Mouse (Mus musculus): ENCODE measurements at regions not wholly inside any gene's neighbourhood (a gene's known extent, or its start where the extent isn't known, plus 50 kb on each side); places are given as distances from the start of the nearest gene placed in this dataset.

DNA sequence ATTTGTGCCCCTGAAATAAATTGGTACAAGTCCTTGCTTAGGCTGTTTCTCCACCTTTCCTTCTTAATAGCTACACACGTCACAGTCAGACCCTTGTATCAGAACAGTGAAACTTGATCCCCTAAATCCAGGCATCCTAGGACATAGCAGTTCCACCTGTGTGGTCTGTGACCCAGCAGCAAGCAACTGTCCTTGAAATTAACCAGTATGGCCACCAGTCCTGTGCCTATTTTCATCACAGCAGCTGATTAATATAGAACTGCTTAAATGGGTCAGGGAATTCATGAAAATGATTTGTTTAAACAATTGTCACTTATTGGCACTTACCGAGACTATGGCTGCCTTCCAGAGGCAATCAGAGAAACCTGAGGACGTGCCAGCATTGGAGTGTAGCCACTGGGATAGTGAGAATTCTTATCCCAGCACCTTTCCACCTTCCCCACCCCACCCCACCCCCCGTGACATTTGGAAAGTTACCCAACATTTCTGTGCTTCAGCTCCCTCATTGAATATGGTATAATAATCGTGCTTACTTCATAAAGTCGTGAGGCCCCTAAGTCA lies 135.4 kb upstream of the Cdkn2b start:
- DNase-seq, result no peak

DNA sequence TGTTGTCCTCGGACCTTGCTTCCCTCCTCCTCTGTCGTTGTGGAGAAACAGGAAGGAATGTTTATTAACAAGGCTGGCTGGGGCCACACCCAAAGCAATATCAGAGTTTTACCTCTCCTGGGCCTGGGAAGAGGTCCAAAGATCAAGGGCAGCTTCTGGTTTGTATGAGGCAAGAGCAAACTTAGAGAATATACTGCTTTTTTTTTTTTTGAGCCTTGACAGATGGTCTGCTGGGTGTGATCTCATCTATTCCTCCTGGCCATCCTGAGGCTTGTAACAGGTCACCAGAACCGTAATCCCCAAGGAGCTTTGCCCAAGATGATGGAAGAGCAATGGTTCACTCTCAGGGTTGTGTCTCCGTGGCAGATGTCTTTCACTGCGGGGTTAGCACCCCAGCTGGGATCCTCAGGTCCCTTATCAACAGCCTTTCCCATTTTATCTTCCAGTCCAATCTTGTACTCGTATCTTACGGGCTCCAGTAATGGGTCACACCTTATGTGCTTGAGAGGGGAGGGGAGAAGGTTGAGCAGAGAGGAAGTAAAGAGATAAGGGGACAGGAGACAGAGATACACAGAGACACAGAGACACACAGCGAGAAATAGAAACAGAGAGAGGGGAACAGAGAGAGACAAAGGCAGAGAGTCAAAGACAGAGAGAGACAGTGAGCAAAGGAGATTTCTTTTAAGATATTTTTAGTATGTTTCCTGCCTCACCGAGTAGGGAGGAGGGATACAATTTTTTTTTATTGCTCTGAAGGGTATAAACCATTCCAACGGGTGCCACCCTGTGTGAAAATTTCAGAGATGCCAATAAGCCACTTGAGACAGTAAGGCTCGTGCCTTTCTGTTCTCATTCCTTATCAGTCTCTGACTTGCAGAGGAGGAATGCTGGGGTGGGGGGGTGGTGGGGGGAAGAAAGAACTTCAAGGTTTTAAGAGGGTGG lies 134.6 kb upstream of the Cdkn2b start:
- no peak for DNase-seq

DNA sequence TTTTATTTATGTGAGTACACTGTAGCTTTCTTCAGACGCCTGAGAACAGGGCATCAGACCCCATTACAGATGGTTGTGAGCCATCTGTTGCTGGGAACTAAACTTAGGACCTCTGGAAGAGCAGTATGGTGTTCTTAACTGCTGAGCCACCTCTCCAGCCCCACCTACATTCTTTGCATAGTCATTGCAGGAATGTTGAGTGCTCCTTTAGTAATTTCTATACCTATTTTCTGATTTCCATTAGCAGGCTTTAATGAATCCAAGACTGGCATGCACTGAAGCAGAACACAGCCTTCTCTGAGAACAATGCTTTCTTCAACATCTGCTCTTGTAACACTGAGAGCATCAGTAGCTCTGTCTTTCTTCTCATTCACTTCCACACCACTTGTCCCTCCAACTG lies 131.7 kb upstream of the Cdkn2b start:
- DNase-seq, result no peak

DNA sequence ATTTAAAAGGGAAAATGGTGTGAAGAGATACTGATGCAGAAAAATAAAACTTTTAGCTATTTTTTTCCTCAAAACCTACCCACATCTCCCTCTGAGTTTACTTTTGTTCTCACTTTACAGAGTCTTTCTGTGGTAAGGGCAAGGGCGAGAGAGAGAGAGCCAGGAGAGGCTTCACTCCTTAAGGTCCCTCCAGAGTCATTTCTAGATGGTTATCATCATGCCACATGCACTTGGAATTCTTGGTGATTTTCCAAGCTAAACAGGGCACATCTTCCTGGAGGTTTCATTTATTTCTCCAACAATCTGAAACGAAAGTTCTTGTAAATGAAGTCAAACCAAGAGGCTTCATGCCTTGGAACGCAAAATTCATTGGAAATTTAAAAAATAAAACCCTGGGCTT lies 130.0 kb upstream of the Cdkn2b start:
- no peak for DNase-seq

DNA sequence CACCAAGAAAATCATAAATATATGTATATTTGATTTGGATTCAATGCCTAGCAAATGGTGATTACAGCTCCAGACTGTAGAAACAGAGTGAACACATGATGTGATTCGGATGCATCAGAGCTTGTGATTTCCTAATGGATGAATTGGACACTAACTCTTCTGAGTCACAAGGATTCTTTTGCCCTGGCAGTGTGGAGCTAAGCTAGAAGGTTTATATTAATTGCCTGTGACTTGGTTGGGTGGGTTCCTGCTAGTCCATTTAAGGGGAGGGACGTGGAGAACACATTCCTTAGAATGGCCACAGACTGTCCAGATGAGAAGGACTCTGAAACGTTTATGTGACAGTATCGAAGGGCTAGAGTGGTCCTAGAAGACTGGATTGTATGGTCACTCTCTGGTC lies 129.5 kb upstream of the Cdkn2b start:
- DNase-seq, result no peak

DNA sequence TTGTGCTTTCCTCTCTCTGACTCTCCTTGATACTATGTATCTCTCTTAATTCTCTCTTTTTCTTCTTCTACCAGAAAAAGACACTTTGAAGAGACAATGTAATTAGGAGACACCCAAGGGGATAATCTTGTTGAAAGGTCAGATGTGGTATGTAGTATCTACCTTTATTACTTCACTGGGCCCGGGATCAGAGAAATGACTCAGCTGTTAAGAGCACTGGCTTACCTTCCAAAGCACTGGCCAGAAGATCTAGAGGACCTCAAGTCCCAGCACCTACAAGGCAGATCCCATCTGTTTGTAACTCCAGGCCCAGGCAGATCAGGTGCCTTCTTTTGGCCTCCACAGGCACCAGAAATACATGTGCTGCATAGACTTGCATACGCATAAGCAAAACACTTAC lies 127.8 kb upstream of the Cdkn2b start:
- no peak for DNase-seq

DNA sequence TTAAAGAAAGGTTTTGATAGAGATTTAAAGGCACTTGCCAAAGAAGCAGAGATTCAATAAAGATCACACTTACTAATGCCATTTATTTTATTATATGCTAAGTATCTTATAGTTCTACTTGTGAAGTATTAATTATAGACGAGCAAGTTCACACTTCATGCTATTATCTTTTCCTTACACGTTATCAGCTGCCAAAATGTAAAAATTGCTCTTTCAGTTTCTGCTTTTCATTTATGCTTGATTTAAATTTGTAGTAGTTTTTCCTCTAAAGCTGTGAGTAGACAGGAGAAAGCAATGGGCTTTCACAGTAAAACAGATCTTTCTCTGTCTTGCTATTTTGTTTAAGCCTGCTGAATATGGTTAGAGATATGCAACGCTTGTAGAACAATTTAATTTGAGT lies 125.9 kb upstream of the Cdkn2b start:
- DNase-seq, result no peak

DNA sequence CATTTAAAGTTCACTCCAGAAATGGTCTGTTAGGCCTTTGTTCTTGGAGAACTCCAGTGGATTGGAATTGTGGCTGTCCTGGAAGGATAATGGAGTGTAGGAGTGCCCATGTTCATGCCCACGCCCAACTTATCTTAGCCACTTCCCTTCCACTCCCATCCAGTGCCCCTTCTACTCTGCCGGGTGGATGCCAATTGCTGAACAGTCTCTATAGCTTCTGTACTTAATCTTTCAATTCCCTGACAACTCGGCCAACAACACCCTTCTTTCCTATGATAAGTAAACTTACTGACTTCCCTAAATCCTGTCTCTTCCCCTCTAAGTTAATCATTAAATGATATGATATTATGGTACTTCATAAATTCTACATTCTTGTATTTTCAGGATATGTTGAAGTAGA lies 123.3 kb upstream of the Cdkn2b start:
- no peak for DNase-seq

DNA sequence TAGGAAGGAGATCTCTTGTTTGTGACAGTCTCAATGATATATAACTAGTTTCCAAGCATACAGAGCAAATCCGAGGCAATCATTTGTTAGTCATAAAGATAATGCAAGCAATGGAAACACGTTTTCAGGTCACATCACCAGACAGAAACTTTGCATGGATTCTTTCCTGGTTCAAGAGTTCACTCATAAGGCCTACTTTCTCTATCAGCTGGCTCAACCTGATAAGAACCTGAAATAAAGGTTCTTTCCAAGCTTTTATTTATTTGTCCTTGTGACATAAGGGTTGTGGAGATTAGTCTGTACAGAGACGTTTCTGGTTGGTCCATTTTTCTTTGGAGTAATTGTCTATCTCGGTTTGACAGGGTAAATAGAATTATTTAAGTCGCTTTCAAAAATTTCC lies 122.7 kb upstream of the Cdkn2b start:
- DNase-seq, result no peak

DNA sequence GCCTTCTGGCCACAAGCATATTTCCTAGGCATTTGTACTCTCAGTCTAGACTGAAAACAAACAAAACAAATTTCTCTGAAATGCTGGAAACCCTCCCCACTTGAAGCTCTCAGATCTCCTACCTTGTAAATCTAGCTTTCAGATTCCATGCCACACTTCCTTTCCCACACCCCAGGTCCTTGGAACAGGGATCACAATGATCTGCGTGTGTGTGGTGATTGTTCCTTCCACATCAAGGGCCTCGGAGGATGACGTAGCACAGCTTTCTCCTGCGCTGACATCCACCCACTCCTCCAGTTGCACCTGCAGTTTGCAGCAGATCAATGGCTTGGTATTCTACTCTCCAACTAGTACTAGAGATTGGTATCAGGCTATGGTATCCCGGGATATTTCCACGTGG lies 120.7 kb upstream of the Cdkn2b start:
- no peak for DNase-seq

DNA sequence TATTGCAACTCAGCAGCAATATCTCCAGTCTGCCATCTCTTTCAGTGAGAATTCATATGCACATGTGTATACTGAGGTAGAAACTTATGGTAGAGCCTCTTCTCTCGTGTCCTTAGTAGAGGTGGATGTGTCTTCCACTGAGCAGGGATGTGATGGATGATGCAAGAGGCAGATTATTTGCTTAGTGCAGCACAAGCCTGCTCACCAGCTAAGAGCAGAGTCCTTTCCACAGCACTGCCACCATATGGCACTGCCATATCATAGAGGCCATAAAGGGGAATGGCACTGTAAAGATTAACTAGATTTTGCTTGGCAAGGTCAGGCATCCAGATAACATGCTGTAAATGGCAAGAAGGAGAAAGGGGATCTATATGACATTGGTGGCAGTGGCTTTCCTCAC lies 117.6 kb upstream of the Cdkn2b start:
- no peak for DNase-seq

DNA sequence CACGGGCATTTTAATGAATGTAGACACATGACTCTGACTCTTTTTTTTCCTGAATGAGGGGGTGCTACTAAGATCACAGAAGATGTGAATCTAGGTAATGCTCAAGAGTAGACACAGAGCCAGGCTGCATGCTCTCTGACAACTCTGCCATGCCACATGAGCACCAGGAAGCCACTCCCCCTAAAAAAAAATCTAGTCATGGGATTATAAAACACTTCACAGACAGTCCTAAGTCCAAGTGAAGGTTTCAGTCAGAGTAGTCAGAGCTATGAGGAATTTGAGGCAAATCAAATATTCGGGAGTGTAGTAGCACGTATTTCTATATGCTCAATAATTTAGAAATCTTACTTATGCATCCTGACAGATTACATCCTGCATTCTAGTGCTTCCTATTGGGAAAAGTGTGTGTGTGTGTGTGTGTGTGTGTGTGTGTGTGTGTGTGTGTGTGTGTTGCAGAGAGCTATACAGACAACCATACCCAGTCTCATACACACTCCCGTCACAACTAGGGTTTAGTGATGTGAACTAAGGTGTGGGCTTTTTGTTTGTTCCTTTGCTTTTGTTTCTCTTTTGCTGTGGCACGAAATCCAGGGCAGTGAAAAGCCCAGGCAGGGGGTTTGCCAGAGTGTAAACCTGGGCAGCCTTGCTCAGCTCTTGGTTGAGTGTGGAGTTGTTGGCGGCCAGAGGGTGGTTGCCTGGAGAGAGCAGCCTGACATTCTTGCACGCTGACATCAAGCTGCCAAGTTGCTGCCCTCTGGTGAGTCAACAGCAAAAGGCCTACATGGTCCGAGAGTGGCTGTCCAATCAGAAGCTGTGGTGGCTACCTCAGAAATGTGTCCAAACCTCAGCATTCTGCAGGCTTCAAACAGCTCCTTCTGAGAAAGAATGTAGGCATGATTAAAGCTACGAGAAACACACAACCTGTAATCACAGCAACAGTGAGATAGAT lies 116.8 kb upstream of the Cdkn2b start:
- peak; percentile 15 for DNase-seq

DNA sequence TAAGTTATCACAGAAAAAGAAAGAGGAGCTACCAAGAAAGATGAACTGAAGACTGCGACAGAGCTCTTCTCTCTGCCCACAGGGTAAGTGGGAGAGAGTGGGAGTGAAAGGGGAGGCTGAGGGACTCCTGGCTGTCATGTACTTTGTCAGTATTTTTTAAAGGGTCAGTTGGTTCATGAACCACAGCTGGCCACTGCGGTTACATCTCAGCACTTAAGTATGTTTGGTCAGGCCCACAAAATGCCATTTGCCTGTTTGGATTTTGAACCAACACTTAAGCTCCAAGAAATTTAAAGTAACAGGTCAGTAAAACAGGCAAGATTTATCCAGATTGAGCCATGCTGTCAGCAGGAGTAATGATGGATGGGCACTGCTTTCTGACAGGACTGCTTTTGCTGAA lies 115.1 kb upstream of the Cdkn2b start:
- DNase-seq, result no peak

DNA sequence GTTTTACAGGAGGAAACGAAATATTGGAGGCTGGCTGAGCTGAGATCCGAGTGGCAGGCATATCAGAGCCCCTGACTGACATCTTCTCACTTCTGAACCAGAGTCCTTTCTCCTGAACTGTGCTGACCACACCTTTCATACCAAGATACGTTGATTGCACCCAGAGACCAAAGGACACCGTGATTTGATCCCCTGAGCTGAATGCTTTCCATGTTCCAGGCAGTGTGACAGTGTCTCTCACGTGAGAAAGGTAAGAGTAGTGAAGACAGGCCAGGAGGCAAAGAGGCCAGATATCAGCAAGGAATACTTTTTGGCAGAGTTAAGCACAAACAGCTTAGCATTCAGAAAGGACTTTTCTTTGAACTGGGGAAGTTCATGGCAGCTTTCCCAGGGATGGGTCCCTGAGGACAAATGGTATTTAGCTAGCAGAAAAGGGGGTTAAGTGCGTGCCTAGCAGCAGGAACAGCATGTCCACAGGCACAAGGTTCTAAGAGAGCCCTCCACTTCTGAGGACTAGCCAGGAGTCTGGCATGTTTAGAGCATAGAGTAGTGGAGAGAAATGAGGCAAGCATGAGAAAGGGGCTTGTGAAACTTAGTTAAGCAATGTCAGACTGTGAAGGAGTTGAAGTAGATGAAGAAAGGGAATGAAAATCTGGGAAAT lies 111.0 kb upstream of the Cdkn2b start:
- DNase-seq, result no peak

DNA sequence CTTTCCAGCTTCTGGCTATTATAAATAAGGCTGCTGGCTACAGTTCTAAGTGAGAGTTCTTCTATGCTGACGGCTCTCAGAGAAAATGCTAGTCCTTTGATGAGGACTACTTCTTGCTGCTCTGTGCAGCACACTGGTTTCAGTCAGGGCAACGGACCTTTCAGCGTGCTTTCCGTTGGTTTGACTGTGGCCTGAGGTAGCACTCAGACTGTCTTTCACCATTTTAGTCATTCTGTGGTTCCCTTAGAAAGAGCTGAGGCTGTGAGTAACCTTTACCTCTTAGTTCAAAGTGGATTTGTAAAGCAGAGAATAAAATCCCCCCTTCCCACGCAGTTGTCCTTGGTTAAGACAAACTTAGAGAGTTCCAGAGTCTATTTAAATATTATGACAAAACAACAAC lies 110.0 kb upstream of the Cdkn2b start:
- DNase-seq, result no peak

DNA sequence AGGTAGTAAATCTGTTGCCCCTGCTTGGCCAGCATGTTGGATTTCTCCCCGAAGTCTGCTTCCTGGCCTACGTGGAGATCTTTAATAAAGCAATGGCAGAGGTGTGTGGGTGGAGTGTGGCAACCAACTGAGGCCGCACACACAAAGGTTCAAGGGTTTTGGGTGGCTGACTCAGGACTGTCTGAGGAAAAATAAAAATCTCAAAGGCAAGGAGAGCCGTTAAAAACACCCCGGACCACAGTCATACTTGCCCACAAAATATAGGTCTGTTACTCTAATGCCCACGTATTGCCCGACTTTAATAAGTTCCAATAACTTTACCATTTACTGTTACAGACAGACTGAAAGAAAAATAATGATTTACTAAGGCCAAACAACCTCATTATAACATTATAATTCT lies 108.7 kb upstream of the Cdkn2b start:
- no peak for DNase-seq

DNA sequence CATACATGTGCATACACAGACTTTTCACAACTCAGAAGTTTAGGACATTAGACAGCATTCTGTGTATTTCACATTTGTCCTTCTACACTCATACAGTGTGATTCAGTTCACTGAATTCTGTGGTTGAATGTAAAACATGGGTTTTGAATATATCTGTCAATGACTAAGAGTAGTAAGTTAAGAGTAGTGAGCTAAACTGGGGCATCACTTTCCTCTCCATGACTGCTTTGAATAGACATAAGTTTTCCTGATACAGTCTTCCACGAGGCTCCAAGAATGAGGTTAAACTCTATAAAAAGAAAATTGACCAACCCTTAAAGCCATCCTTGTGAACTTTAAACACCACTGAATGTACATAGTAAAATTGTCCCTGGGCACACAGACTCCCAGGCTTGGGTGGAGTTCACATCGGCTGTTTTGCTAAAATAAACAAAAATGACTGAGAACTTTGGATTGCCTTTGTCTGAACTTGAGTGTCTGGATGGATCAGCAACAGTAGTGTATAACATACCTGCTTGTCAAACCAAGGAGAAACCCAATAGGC lies 94.9 kb upstream of the Cdkn2b start:
- no peak for DNase-seq

DNA sequence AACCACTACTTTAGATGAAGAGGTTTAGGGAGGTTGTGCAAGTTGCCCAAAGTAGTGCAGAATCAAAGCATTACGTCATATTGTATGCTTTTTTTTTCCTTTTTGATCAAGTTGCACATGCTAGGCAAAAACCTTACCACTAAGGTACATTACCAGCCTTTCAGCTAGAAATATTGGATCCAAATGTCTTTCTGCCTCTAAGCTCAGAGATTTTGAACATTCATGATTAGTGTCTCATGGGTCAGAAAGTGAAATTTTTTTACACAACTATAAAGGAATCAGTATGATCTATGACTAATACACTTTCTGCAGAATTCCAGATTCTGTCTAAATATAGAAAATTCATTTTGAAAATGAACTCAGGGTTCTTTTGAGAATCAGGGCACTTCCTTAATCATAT lies 92.3 kb upstream of the Cdkn2b start:
- DNase-seq, result no peak

DNA sequence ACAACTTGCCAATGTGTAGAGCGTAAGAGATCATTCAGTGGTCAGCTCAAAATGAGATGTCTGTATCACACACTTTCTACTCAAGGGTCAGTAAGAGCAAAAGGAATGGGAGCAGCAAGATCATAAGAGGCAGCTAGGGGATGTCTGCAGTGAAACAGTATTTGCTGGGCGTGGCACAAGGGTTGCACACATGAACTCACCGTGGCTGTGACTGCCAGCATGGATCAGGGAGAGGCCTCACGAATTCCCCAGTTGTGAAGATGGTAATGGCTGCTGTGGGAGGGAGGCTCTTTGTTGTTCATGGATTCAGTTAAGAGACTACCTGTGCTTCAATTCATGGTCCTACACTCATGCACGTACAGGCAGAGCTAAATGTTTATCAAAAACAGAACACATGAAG lies 91.5 kb upstream of the Cdkn2b start:
- no peak for DNase-seq

DNA sequence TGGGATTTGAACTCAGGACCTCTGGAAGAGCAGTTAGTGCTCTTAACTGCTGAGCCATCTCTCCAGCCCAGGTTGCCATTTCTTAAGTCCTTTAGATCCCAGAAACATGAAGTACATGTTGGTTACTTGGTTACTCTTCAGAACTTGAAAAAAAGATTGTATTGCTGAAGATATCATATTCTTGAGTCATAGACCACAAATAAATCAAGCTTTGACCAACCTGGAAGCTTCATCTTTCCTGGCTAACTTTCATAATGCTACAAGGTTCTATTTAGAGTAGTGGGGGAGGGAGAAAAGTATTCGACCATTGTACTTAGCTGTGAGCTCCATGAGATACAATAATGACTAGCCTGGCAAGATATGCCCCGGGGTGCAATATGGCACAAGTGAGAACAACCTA lies 90.9 kb upstream of the Cdkn2b start:
- DNase-seq, result no peak

DNA sequence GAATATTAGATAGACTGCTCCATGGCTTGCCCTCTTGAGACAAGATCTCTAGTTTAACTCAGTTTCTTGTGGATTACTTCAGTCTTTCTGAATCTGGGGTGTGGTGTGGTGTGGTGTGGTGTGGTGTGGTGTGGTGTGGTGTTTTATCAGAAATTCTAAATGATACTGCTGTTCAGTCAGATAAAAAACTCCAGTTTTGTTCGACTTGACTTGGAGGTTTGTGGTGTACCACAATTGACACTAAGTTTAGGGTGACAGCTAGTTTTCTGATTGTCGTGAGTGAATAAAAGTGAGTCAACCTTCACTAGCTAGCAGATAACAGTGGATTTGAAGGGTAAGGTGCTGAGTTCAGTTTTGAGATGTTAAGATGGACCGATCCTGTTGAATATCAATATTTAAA lies 89.5 kb upstream of the Cdkn2b start:
- no peak for DNase-seq

DNA sequence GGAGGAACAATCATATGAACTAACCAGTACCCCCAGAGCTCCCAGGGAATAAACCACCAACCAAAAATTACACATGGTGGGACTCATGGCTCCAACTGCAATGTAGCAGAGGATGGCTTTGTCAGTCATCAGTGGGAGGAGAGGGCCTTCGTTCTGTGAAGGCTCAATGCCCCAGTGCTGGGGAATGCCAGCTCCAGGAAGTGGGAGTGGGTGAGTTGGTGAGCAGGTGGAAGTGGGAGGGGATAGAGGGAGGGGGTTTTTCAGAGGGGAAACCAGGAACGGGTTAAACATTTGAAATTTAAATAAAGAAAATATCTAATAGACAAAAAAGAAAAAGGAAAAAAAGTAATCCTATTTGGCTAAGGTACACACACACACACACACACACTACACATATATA lies 88.4 kb upstream of the Cdkn2b start:
- DNase-seq, result no peak

DNA sequence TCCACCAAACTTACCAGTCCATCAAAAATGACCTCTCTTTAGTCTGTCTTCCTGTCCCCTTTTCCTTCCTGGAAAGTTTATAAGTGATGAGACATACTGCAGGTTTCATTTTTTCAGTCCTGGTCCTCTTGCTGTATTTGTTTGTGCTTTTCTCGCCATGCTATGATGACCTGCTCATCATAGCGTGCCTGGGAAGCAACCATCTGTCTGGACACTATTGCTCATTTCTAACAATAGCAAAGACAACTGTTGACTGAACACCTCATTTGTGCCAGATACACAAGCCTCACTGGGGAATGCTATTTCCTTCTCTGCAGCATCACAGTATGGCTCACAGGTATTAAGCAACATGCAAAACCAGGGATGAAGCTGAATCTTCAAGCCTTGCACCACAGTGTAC lies 85.2 kb upstream of the Cdkn2b start:
- DNase-seq, result no peak
